Mouse (Mus musculus): ENCODE measurements around the gene Krt80. TPM values are rescaled to one million over a fixed set of nuclear protein-coding genes. Genes with fewer than 3 reads are reported as not detected.

Gene Krt80
- polyA plus RNA-seq, 1 experiment from 2014 or later = 0.10 TPM

GRCm38 (mm10) chr15:101371141-101371985, 1.4 kb upstream of the Krt80 start:
- no peaks in the 10 kb centered on the region for H3K4me1 ChIP-seq (ENCODE audit: control insufficient read depth, insufficient read depth, low read length)
- H3K4me3 ChIP-seq (ENCODE audit: low read depth, low read length) = no peak overlapping the region
- H3K9ac ChIP-seq (ENCODE audit: low read depth, low read length) = no peak overlapping the region
- no peaks in the 10 kb centered on the region for H3K9me3 ChIP-seq (replicated peaks; ENCODE audit: control insufficient read depth, low read length, poor library complexity, severe bottlenecking)
- ATAC-seq = no peak
- no peak overlapping the region for H3K27ac ChIP-seq (ENCODE audit: low read length)
- H3K36me3 ChIP-seq (ENCODE audit: control insufficient read depth, insufficient read depth, low read length) = no peaks in the 10 kb centered on the region
- H3K27me3 ChIP-seq (ENCODE audit: control insufficient read depth, insufficient read depth, low read depth, low read length) = no peaks in the 10 kb centered on the region
- WGBS = 70% methylated on average over 15 of the region's 15 CpGs
- no peak overlapping the region for H3K4me2 ChIP-seq (ENCODE audit: low read length)

- no peak overlapping the region for H3K4me3 ChIP-seq (ENCODE audit: low read depth, low read length)
- no peak for ATAC-seq
- H3K27ac ChIP-seq (ENCODE audit: low read length) = no peak overlapping the region
- H3K27me3 ChIP-seq (ENCODE audit: control insufficient read depth, insufficient read depth, low read depth, low read length) = no peaks in the 10 kb centered on the region
- H3K36me3 ChIP-seq (ENCODE audit: control insufficient read depth, insufficient read depth, low read length) = no peaks in the 10 kb centered on the region
- no peak overlapping the region for H3K9ac ChIP-seq (ENCODE audit: low read depth, low read length)
- no peaks in the 10 kb centered on the region for H3K4me1 ChIP-seq (ENCODE audit: control insufficient read depth, insufficient read depth, low read length)
- H3K9me3 ChIP-seq (replicated peaks; ENCODE audit: control insufficient read depth, low read length, poor library complexity, severe bottlenecking) = no peaks in the 10 kb centered on the region
- WGBS = 33% methylated on average over 12 of the region's 12 CpGs
- no peak overlapping the region for H3K4me2 ChIP-seq (ENCODE audit: low read length)
Measured at GRCm38 (mm10) chr15:101369382-101370100, 421 bp downstream of the Krt80 start.

- Histone ChIP-seq H3K36me3 (ENCODE audit: control insufficient read depth, insufficient read depth, low read length) (no peaks in the 10 kb centered on the region), H3K27ac (ENCODE audit: low read length) (no peak overlapping the region), H3K4me2 (ENCODE audit: low read length) (no peak overlapping the region), H3K9me3 (replicated peaks; ENCODE audit: control insufficient read depth, low read length, poor library complexity, severe bottlenecking) (no peaks in the 10 kb centered on the region), H3K27me3 (ENCODE audit: control insufficient read depth, insufficient read depth, low read depth, low read length) (no peaks in the 10 kb centered on the region), H3K4me3 (ENCODE audit: low read depth, low read length) (no peak overlapping the region), H3K4me1 (ENCODE audit: control insufficient read depth, insufficient read depth, low read length) (no peaks in the 10 kb centered on the region), H3K9ac (ENCODE audit: low read depth, low read length) (no peak overlapping the region)
- 68% methylated on average over 11 of the region's 11 CpGs for WGBS
- ATAC-seq = no peak
Measured at GRCm38 (mm10) chr15:101368502-101369381, 1.2 kb downstream of the Krt80 start.

GRCm38 (mm10) chr15:101368015-101368414, 1.9 kb downstream of the Krt80 start:
- ATAC-seq = no peak
- Histone ChIP-seq H3K9ac (ENCODE audit: low read depth, low read length) (no peak overlapping the region), H3K4me3 (ENCODE audit: low read depth, low read length) (no peak overlapping the region), H3K9me3 (replicated peaks; ENCODE audit: control insufficient read depth, low read length, poor library complexity, severe bottlenecking) (no peaks in the 10 kb centered on the region), H3K4me1 (ENCODE audit: control insufficient read depth, insufficient read depth, low read length) (no peaks in the 10 kb centered on the region), H3K36me3 (ENCODE audit: control insufficient read depth, insufficient read depth, low read length) (no peaks in the 10 kb centered on the region), H3K27ac (ENCODE audit: low read length) (no peak overlapping the region), H3K27me3 (ENCODE audit: control insufficient read depth, insufficient read depth, low read depth, low read length) (no peaks in the 10 kb centered on the region), H3K4me2 (ENCODE audit: low read length) (no peak overlapping the region)
- WGBS = 78% methylated on average over 6 of the region's 6 CpGs

- H3K9me3 ChIP-seq (replicated peaks; ENCODE audit: control insufficient read depth, low read length, poor library complexity, severe bottlenecking) = no peaks in the 10 kb centered on the region
- no peak for ATAC-seq
- H3K9ac ChIP-seq (ENCODE audit: low read depth, low read length) = no peak overlapping the region
- no peak overlapping the region for H3K4me2 ChIP-seq (ENCODE audit: low read length)
- H3K4me3 ChIP-seq (ENCODE audit: low read depth, low read length) = no peak overlapping the region
- WGBS = 87% methylated on average over 8 of the region's 8 CpGs
- no peaks in the 10 kb centered on the region for H3K27me3 ChIP-seq (ENCODE audit: control insufficient read depth, insufficient read depth, low read depth, low read length)
- H3K36me3 ChIP-seq (ENCODE audit: control insufficient read depth, insufficient read depth, low read length) = no peaks in the 10 kb centered on the region
- no peaks in the 10 kb centered on the region for H3K4me1 ChIP-seq (ENCODE audit: control insufficient read depth, insufficient read depth, low read length)
- H3K27ac ChIP-seq (ENCODE audit: low read length) = no peak overlapping the region
Measured at GRCm38 (mm10) chr15:101367497-101367896, 2.5 kb downstream of the Krt80 start.

GRCm38 (mm10) chr15:101366926-101367325, 3.0 kb downstream of the Krt80 start:
- Histone ChIP-seq H3K4me1 (ENCODE audit: control insufficient read depth, insufficient read depth, low read length) (no peaks in the 10 kb centered on the region), H3K4me2 (ENCODE audit: low read length) (no peak overlapping the region), H3K9me3 (replicated peaks; ENCODE audit: control insufficient read depth, low read length, poor library complexity, severe bottlenecking) (no peaks in the 10 kb centered on the region), H3K4me3 (ENCODE audit: low read depth, low read length) (no peak overlapping the region), H3K27ac (ENCODE audit: low read length) (no peak overlapping the region), H3K36me3 (ENCODE audit: control insufficient read depth, insufficient read depth, low read length) (no peaks in the 10 kb centered on the region), H3K9ac (ENCODE audit: low read depth, low read length) (no peak overlapping the region), H3K27me3 (ENCODE audit: control insufficient read depth, insufficient read depth, low read depth, low read length) (no peaks in the 10 kb centered on the region)
- ATAC-seq = no peak
- 57% methylated on average over 2 of the region's 2 CpGs for WGBS

- no peak overlapping the region for H3K4me2 ChIP-seq (ENCODE audit: low read length)
- H3K4me1 ChIP-seq (ENCODE audit: control insufficient read depth, insufficient read depth, low read length) = no peaks in the 10 kb centered on the region
- 28% methylated on average over 3 of the region's 3 CpGs for WGBS
- H3K27ac ChIP-seq (ENCODE audit: low read length) = no peak overlapping the region
- ATAC-seq = no peak
- H3K9ac ChIP-seq (ENCODE audit: low read depth, low read length) = no peak overlapping the region
- no peaks in the 10 kb centered on the region for H3K9me3 ChIP-seq (replicated peaks; ENCODE audit: control insufficient read depth, low read length, poor library complexity, severe bottlenecking)
- H3K27me3 ChIP-seq (ENCODE audit: control insufficient read depth, insufficient read depth, low read depth, low read length) = no peaks in the 10 kb centered on the region
- H3K4me3 ChIP-seq (ENCODE audit: low read depth, low read length) = no peak overlapping the region
- H3K36me3 ChIP-seq (ENCODE audit: control insufficient read depth, insufficient read depth, low read length) = no peaks in the 10 kb centered on the region
Measured at GRCm38 (mm10) chr15:101366482-101366881, 3.5 kb downstream of the Krt80 start.

- 73% methylated on average over 4 of the region's 4 CpGs for WGBS
- no peaks in the 10 kb centered on the region for H3K4me1 ChIP-seq (ENCODE audit: control insufficient read depth, insufficient read depth, low read length)
- H3K4me3 ChIP-seq (ENCODE audit: low read depth, low read length) = no peak overlapping the region
- H3K27me3 ChIP-seq (ENCODE audit: control insufficient read depth, insufficient read depth, low read depth, low read length) = no peaks in the 10 kb centered on the region
- no peaks in the 10 kb centered on the region for H3K36me3 ChIP-seq (ENCODE audit: control insufficient read depth, insufficient read depth, low read length)
- no peak for ATAC-seq
- H3K4me2 ChIP-seq (ENCODE audit: low read length) = no peak overlapping the region
- H3K27ac ChIP-seq (ENCODE audit: low read length) = no peak overlapping the region
- H3K9ac ChIP-seq (ENCODE audit: low read depth, low read length) = no peak overlapping the region
- no peaks in the 10 kb centered on the region for H3K9me3 ChIP-seq (replicated peaks; ENCODE audit: control insufficient read depth, low read length, poor library complexity, severe bottlenecking)
Measured at GRCm38 (mm10) chr15:101365721-101366120, 4.2 kb downstream of the Krt80 start.

Data from midbrain, embryonic 16.5 days (tissue).